Mouse (Mus musculus) liver, embryonic 11.5 days (tissue): Measurements from ENCODE around the gene Nlrc3. TPM values are rescaled to one million over a fixed set of nuclear protein-coding genes. Genes with fewer than 3 reads are reported as not detected.

Source experiments
- microRNA-seq: library from miRNA; unstranded; fragments of <30 nt; microRNA quantifications from one replicate; pipeline ENCODE4, GENCODE M21; 2017; ENCODE audit warnings: borderline number of aligned reads
- polyA plus RNA-seq: library from polyadenylated mRNA; unstranded; fragments of >200 nt; fragmentation: Nextera tagmentation; extraction: Ambion mirVana; gene quantifications from 2 replicates; pipeline ENCODE4 v1.2.1, GENCODE M21; 2014

Gene Nlrc3
- polyA plus RNA-seq, 1 experiment from 2014 or later, result 1.1 TPM

Small RNA genes lying within 50 kb of the gene (microRNA-seq; reads per million reads assigned to microRNA genes)
- gene Gm23493, result not detected

Other genes starting within 250 kb of the Nlrc3 start
- gene Zfp263, start 232.5 kb downstream of the Nlrc3 start, polyA plus RNA-seq, result 31.8 and 33.1 TPM in 2 replicates
- gene Olfr15, start 145.8 kb downstream of the Nlrc3 start, polyA plus RNA-seq, result not detected in 2 replicates
- gene Zfp174, start 129.4 kb downstream of the Nlrc3 start, polyA plus RNA-seq, result 0.47 and 0.62 TPM in 2 replicates
- gene Naa60, start 104.3 kb downstream of the Nlrc3 start, polyA plus RNA-seq, result 44.3 and 51.2 TPM in 2 replicates
- gene Zfp597, start 92.1 kb downstream of the Nlrc3 start, polyA plus RNA-seq, result 4.2 and 5.9 TPM in 2 replicates
- gene Gm20695, start 92.0 kb downstream of the Nlrc3 start, polyA plus RNA-seq, result 0.88 and 3.2 TPM in 2 replicates
- gene 1700037C18Rik, start 67.9 kb downstream of the Nlrc3 start, polyA plus RNA-seq, result 4.8 and 5.5 TPM in 2 replicates
- gene Cluap1, start 67.8 kb downstream of the Nlrc3 start, polyA plus RNA-seq, result 21.8 and 22.9 TPM in 2 replicates
- 21.3 and 24.5 TPM in 2 replicates for gene Slx4, start 27.1 kb upstream of the Nlrc3 start, polyA plus RNA-seq
- 3.9 and 6.0 TPM in 2 replicates for gene Dnase1, start 60.3 kb upstream of the Nlrc3 start, polyA plus RNA-seq
- 147 and 157 TPM in 2 replicates for gene Trap1, start 101.2 kb upstream of the Nlrc3 start, polyA plus RNA-seq
- gene Crebbp, start 237.4 kb upstream of the Nlrc3 start, polyA plus RNA-seq, result 16.5 and 20.0 TPM in 2 replicates